Mouse (Mus musculus) C2C12 (cell line): ENCODE data around the gene Gm20379.

Source experiments
- CTCF ChIP-seq: IDR thresholded peaks from one replicate; pipeline ENCODE4 v1.5.1; 2011; ENCODE audit not compliant: control insufficient read depth, insufficient read depth, insufficient read length
- FOSL1 ChIP-seq: IDR thresholded peaks from one replicate; pipeline ENCODE4 v1.8.0; 2011; ENCODE audit warnings: mild to moderate bottlenecking, low read length; ENCODE audit not compliant: poor library complexity, insufficient read depth, severe bottlenecking
- MAX ChIP-seq: IDR thresholded peaks from one replicate; pipeline ENCODE4 v1.6.1; 2011; ENCODE audit warnings: mild to moderate bottlenecking, control low read depth
- MYOD1 ChIP-seq: IDR thresholded peaks from one replicate; pipeline ENCODE4 v1.6.1; 2011; ENCODE audit warnings: low read depth; ENCODE audit not compliant: control insufficient read depth, insufficient read length
- MYOG ChIP-seq: IDR thresholded peaks from one replicate; pipeline ENCODE4 v1.6.1; 2011; ENCODE audit not compliant: control insufficient read depth, insufficient read length; ENCODE audit errors: extremely low read depth
- USF1 ChIP-seq: IDR thresholded peaks from one replicate; pipeline ENCODE4 v1.6.1; 2011; ENCODE audit warnings: low read depth, mild to moderate bottlenecking, control low read depth, moderate library complexity

GRCm38 (mm10) chr13:92299522-92299921 is 6.3 kb upstream of the Gm20379 start:
- TF ChIP-seq CTCF (no peak), FOSL1 (no peak), MYOG (no peak), MYOD1 (no peak), MAX (no peak), USF1 (no peak)
